Mouse (Mus musculus) E14TG2a.4 (cell line): ENCODE data around the gene Rasa2.

Experiments
- CTCF ChIP-seq: conservative IDR thresholded peaks from 2 replicates; pipeline ENCODE4 v1.5.1; 2014; ENCODE audit warnings: low read length
- NANOG ChIP-seq: IDR thresholded peaks from 2 replicates; pipeline ENCODE4 v1.6.1; 2014; ENCODE audit warnings: borderline replicate concordance, low read length, mixed read lengths
- POU5F1 ChIP-seq: IDR thresholded peaks from 2 replicates; pipeline ENCODE4 v1.6.1; 2014; ENCODE audit warnings: low read length, borderline replicate concordance

DNA sequence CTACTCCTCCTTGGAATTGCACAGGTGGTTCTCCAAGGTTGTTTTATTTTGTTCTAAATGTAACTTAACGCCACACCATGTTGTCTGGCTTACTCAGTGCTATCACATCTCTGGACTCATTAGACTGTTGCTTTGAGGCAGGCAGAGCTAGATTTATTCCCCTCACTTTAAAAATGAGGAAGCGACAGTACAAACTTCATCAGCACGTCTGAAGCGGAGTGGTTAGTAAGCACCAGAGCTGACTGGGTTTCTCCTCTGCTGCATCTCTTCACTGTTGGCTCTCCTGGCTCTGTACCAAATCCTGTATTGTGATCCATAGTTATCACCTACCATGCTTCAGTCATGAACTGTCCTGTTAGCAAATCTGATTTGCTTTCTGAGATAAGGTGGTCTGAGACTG is 53.2 kb downstream of the Rasa2 start:
- TF ChIP-seq CTCF = no peak
- no peak for TF ChIP-seq NANOG
- TF ChIP-seq POU5F1 = no peak
